Mouse (Mus musculus) gastrocnemius, postnatal 10 days (tissue): ENCODE results near the gene Clic1. TPM values are rescaled to one million over a fixed set of nuclear protein-coding genes. Genes with fewer than 3 reads are reported as not detected.

Experiments
- DNase-seq: peaks from one replicate; pipeline ENCODE4 v3.0.0; 2021; ENCODE audit warnings: mixed read lengths
- total RNA-seq, 2 experiments: library from RNA; stranded (reverse); gene quantifications; 2 replicates each; pipeline ENCODE4 v1.2.3; 2021

Gene Clic1
- total RNA-seq, 2 experiments from 2014 or later = 39.2 to 50.5 TPM

DNA sequence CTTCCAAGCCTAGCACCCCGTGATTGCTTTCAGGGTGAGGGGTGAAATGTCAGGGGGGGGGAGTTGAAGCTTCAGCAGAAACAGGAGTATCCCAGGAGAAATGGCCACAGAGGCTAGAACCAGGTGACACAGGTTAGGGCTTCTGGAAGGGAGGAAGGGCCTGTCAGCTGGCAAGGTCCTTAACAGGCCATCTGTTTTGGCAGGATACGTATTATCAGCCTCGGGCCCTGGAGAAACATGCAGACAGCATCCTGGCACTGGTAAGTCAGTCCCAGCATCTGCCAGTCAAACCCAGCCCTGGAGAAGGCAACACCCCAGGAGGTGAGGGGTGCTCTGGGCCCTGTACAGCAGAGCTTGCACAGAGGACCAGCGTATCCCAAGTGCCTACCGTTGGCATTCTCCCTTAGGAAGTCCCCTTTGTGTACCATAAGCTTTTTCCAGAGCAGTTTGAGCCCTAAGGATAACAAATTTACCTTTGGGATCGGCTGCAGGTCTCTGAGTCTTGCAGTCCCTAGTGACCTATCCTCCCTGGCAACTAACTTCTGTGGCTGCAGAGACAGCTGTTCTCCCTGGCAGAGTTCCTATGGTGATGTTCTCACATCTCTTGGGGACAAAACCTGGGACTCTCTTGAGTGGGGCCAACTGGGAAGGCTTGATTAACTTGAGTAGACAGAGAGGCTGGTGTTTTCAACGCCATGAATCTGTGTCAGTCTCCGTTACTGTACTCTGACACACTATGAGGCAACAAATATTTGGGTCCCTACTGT is 40.6 kb downstream of the Clic1 start:
- no peak for DNase-seq

DNA sequence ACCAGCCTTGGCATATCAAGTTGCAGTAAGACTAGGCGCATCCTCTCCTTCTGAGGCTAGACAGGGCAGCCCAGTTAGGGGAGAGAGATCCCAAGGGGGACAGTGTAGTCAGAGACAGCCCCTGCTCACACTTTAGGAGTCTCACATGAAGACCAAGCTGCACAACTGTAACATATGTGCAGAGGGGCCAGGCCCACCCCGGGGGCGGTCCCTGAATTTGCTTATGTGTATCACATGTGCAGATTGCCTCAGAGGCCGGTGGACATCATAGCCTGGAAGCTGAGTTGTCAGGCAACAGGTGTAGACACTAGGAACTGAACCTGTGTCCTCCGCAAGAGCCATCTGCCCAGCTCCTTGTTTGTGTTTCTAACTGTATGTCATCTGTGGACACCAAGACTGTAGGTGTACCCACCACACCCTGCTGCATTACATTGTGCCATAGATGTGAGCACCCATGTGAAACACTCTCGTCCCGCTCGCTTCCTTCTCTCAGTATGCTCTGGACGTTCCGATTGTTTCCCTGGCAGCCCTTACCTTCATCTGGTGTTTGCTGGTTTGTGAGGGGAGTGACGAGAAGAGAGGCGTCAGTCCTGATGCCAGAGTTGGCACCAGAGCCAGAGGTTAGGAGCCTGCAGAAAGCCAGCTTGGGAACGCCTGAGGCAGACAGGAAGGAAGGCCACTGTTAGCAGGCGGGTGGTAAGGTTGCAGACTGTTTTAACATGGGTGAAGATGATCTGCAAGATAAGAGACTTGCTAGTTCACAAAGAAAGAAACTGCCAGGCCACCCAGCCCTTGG is 42.8 kb downstream of the Clic1 start:
- DNase-seq = no peak

DNA sequence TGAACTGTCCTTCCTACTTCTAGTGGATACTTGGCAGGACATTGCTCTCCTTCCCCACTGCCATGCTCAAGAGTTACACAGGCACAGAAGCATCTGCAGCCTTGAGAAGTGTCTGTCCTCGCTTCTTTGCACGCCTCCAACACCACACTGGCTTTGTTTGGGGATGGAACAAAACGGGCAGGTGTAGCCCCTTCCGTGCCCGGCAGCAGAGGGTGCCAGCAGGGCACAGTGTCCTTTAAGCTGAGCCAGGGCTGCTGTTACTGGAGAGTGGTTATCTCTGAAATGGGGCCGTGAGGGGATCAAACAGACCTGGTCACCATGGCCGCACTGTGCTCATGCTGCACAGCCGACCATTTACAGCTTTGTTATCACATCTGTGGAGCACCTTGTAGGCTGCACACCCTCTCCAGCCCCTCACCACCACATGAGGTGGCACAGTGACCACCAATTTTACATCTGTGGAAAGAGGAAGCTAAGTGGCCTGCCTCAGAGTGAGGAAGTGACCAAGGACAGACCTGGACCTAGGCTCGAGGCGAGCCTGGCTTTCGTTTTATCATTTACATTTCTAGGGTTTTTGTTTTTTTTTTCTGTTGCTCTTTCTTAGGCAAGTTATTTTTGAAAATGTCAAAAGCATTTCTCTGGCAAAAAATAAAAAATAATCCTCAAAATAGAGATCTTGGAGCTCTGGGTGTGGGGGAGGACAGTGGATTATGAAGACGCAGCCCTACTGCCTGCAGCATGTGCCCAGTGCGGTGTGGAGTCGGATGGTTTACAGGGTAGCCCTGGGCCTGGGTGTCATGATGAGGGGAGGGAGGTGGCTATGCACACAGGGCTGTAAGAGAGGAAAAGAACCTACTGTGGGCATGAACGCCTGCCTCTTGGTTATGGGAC is 45.0 kb downstream of the Clic1 start:
- no peak for DNase-seq

DNA sequence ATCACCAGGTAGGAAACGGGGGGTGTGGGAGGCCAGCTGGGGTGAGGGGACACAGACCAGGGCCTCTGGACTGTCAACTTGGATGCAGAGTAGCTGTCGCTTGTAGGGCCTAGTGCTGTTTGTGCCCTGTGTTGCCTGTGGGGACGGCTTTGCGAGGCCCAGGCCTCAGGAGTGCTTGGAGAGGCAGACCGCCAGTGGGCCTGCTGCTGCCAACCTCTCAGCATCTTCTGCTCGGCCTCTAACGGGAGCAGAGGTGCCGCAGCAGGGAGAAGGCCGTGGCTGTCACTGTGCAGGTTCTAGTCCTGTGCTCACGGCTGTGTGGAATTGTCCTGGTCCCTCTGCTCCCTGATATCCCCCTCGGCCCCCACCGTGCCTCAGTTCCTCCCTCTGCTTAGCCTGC is 46.8 kb downstream of the Clic1 start:
- DNase-seq = no peak

DNA sequence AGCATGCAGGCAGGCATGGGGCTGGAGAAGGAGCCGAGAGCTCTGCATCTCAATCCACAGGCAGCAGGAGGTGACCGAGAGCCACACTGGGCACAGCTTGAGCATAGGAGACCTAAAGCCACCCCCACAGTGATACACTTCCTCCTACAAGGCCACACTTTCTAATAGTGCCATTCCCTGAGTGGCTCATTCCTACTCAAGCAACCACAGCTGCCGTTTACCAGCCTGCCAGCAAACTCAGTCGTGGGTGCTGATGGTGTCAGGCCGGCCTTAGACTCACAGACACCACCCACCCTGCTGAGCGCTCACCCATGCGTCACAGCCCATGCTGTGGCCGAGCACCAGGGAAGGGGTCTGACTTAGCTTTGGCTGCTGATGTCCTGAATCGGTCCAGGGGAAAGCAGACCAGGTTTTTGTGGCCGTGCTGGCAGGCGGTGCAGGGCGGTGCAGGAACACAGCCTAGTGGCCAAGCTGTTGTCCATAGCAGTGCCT is 47.4 kb downstream of the Clic1 start:
- no peak for DNase-seq

DNA sequence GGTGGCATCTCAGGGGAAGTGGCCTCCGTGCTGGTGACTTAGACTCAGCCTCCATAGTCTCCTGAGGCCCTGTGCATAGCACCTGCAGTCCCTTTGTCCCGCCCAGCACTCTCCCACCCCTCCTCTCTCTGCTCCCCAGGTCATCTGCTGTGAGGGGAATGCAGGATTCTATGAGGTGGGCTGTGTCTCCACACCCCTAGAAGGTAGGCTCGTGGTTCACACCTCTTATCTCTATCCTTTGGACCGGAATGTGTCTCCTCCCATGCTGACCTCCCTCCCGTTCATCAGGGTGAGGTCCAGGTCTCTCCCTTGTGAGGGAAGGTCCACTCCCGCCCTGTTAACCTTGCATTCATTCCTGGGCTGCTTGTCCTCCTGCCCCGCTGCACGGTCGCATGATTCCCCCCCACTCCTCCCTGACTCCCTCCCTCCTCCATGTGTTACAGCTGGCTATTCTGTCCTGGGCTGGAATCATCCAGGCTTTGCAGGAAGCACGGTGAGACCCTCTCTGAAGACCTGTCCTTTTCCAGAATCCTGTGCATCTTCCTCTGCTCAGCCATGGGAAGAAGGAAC is 50.5 kb downstream of the Clic1 start:
- no peak for DNase-seq

DNA sequence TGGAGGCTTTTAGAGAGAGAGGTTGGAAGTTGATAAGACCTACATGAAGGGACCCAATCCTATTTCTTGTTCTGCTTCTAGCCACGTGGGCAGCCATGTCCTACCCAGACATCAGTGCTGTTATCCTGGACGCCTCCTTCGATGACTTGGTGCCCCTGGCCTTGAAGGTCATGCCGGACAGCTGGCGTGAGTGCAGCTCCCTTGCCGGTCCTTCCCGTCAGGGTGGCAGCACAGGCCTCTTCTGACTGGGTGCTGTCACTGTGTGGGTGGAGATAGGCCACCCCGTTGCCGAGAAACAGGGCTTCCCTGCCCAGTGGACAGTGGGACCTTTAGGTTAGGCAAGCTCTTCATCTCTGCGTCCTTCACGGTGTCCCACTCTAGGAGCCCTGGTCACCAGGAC is 51.4 kb downstream of the Clic1 start:
- no peak for DNase-seq

DNA sequence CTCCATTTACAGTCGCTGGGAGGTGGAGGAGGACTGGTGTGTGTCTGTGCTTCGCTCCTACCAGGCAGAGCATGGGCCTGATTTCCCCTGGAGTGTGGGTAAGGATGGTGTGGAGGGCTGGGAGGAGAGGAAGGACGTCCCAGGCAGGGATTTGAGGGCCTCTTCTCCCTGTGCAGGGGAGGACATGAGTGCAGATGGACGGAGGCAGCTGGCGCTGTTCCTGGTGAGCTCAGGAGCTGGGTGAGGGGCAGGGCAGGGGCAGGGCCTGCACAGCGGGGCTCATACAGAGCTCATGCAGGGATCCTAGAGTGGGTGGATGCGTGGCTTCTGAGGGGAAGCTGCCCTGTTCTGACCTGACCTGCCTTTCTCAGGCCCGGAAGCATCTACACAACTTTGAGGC is 52.5 kb downstream of the Clic1 start:
- no peak for DNase-seq

DNA sequence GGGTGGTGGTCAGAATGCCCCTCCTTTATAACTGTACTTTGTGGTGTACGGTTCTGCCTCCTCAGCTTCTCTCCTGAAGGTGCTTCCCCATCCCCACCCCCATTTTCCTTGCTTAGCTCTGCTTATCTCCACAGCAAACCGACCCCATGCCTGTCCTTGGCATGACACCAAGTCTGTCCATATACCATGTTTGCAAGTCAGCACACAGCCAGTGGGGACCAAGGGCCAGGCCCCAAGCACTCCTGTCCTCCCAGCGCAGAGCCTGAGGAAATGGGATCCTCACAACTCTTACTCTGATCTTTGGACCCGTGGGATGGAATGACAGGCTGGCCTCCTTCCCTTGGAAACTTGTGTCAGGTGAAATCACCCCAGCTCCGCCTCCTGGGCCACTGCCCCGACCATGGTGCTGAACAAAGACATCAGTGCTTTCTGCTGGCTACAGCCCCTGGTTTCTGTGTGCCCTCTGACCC is 53.5 kb downstream of the Clic1 start:
- DNase-seq = no peak

DNA sequence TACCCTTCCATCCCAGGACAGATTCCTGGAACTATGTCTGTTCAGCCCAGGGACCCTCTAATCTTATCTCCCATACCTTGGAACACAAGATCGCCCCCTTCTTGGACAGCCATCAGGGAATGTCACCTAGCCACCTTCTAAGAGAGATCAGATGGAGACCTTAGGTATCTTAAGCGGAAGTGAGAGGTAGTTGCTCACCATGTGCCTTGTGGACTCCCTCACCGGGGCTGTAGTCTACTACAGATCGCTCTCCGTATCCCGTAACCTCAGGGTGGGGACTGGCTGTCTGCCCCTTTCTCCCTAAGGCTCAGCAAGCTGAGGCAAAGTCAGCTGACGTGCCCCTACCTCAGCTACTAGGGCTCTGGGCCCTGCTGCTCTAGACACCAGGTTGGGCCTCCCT is 54.3 kb downstream of the Clic1 start:
- no peak for DNase-seq

DNA sequence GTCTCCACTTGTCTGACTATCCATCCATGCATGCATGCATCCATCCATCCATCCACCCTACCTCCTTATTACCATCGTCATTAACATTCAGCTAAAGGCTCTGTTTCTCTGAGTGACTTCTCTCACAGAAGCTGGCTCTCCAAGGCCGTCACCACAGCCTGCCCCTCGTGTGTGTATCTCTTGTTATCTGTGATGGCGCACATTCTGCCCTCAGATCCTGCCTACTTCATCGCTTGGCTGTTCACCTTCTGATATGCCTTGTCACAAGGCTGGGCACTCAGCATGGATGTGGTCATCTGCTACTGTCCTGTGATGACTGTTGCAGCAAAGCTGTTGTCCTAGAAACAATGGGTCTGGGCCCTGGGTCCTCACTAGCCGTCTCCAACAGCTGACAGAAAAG is 55.0 kb downstream of the Clic1 start:
- DNase-seq = no peak

DNA sequence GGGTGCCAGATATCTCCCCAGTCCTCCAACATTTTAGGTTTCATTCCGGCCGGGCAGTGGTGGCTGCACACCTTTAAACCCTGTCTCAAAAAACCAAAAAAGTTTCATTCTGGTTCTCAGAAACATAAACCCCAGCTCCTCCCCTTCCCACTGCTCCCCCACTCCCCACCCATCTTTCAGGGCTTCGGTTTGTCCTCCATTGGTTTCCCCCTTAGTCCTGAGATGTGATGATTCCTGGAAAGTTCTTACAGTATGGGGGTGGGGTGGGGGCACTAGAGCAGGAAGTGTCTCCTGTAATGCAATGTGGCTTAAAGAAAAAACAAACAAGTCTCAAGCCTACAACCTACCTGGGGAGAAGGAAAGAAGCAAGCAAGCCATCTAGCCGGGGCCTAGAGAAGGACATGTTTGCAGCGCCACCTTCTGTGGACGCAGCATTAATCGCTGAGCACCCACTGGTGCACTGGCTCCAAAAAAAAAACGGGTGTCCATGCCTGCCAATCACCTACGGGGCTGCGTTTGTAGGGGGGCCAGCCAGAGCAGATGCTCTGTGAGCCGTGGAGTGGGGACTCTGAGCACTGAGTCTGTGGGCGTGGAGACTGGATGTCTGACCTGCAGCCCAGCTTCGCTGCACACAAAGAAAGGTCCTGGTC is 56.1 kb downstream of the Clic1 start:
- no peak for DNase-seq

DNA sequence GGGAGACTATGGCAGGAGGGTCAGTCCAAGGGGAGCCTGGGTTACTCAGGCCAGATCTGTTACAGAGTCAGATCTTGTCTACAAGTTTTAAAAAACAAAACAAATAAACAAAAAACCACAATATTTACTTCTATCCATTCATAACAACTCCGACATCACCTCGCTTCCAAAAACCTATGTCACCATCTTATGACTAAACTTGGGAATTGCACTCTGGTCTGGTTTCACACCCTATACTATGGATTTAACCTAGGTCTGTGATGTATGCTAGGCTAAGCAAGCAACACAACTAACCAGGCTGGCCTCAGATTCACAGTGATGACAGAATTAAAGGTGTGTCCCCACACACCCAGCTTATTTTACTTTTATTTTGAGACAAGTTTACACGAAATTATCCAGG is 56.8 kb downstream of the Clic1 start:
- DNase-seq = no peak

DNA sequence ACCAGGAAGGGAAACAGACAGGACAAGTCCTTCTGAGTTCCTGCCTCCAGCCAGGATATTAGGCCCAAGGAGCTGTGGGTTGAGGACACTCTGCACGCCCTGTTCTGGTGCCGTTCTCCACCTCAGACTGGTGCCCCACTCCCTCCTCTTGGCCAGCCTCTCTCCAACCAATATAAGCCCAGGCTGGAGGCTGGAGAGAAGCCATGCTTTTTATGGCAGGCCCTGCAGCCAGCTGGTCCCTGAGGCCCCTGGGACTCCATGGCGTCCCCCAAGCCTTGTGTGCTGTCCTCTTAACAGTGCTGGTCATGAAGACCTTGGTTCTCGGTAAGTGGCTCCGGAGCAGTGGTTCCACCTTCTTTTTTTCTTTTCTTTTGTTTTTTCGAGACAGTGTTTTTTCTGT is 58.3 kb downstream of the Clic1 start, which contains the start of gene Ly6g5c:
Gene Ly6g5c (plus strand): TSS at position 183 of the 400 bp plus-strand sequence.
- no peak for DNase-seq

Other genes starting within 250 kb of the Clic1 start
- under 1 TPM; 0.31 to 0.36 TPM for gene Cyp21a1, start 245.4 kb upstream of the Clic1 start, total RNA-seq
- gene Stk19, start 213.0 kb upstream of the Clic1 start, total RNA-seq = 1 to 10 TPM; 8.9 to 9.0 TPM
- gene Dxo, start 212.9 kb upstream of the Clic1 start, total RNA-seq = 10 to 100 TPM; 12.3 to 15.3 TPM
- gene Skiv2l, start 199.8 kb upstream of the Clic1 start, total RNA-seq = 10 to 100 TPM; 19.6 to 22.2 TPM
- gene Nelfe, start 199.6 kb upstream of the Clic1 start, total RNA-seq = 10 to 100 TPM; 13.7 to 17.3 TPM
- gene Cfb, start 187.4 kb upstream of the Clic1 start, total RNA-seq = 1 to 10 TPM; 1.9 to 4.1 TPM
- 1 to 10 TPM; 4.6 to 7.3 TPM for gene Zbtb12, start 170.5 kb upstream of the Clic1 start, total RNA-seq
- not detected for gene Gm20547, start 167.9 kb upstream of the Clic1 start, total RNA-seq
- gene C2, start 151.7 kb upstream of the Clic1 start, total RNA-seq = 1 to 10 TPM; 4.3 to 5.6 TPM
- 10 to 100 TPM; 40.9 to 53.7 TPM for gene Ehmt2, start 151.5 kb upstream of the Clic1 start, total RNA-seq
- gene Slc44a4, start 135.5 kb upstream of the Clic1 start, total RNA-seq = not detected
- gene Neu1, start 118.7 kb upstream of the Clic1 start, total RNA-seq = 1 to 10 TPM; 8.3 to 8.9 TPM
- gene Hspa1b, start 90.7 kb upstream of the Clic1 start, total RNA-seq = 1 to 10 TPM; 2.2 to 4.3 TPM
- gene Gm20481, start 80.1 kb upstream of the Clic1 start, total RNA-seq = not detected
- gene Hspa1a, start 77.8 kb upstream of the Clic1 start, total RNA-seq = 1 to 10 TPM; 3.8 to 6.4 TPM
- 1 to 10 TPM; 6.2 to 9.9 TPM for gene Hspa1l, start 77.3 kb upstream of the Clic1 start, total RNA-seq
- gene Lsm2, start 68.1 kb upstream of the Clic1 start, total RNA-seq = 10 to 100 TPM; 24.7 to 28.2 TPM
- gene Vars, start 49.0 kb upstream of the Clic1 start, total RNA-seq = 10 to 100 TPM; 31.4 to 40.7 TPM
- 1 to 10 TPM; 2.0 to 2.5 TPM for gene Vwa7, start 33.4 kb upstream of the Clic1 start, total RNA-seq
- gene Sapcd1, start 21.9 kb upstream of the Clic1 start, total RNA-seq = 1 to 10 TPM; 2.8 to 3.1 TPM
- gene Msh5, start 3.2 kb upstream of the Clic1 start, total RNA-seq = 1 to 10 TPM; 1.5 to 3.5 TPM
- 10 to 100 TPM; 45.3 to 51.9 TPM for gene Ddah2, start 9.1 kb downstream of the Clic1 start, total RNA-seq
- gene Ly6g6c, start 15.4 kb downstream of the Clic1 start, total RNA-seq = not detected
- gene Mpig6b, start 16.2 kb downstream of the Clic1 start, total RNA-seq = under 1 TPM in 1 of 2 experiments, not detected in 1; 0.20 TPM
- gene Ly6g6e, start 26.9 kb downstream of the Clic1 start, total RNA-seq = not detected
- gene Ly6g6d, start 28.1 kb downstream of the Clic1 start, total RNA-seq = under 1 TPM in 1 of 2 experiments, not detected in 1; 0.97 TPM
- under 1 TPM in 1 of 2 experiments, not detected in 1; 0.23 TPM for gene Ly6g6f, start 35.6 kb downstream of the Clic1 start, total RNA-seq
- gene Abhd16a, start 39.3 kb downstream of the Clic1 start, total RNA-seq = 10 to 100 TPM; 59.1 to 65.0 TPM
- not detected for gene Ly6g5c, start 58.3 kb downstream of the Clic1 start, total RNA-seq
- gene Ly6g5b, start 65.5 kb downstream of the Clic1 start, total RNA-seq = under 1 TPM in 1 of 2 experiments, not detected in 1; 0.34 TPM
- gene Gpank1, start 71.5 kb downstream of the Clic1 start, total RNA-seq = 1 to 10 TPM; 4.9 to 6.3 TPM
- 100 to 1,000 TPM; 165 to 166 TPM for gene Csnk2b, start 72.1 kb downstream of the Clic1 start, total RNA-seq
- gene D17H6S53E, start 76.4 kb downstream of the Clic1 start, total RNA-seq = 10 to 100 TPM; 11.8 to 18.8 TPM
- gene Apom, start 82.1 kb downstream of the Clic1 start, total RNA-seq = not detected
- gene Bag6, start 85.2 kb downstream of the Clic1 start, total RNA-seq = 100 to 1,000 TPM; 217 to 220 TPM
- gene Prrc2a, start 114.9 kb downstream of the Clic1 start, total RNA-seq = 100 to 1,000 TPM; 128 to 149 TPM
- 1 to 10 TPM; 2.4 to 2.6 TPM for gene Aif1, start 126.1 kb downstream of the Clic1 start, total RNA-seq
- gene Lst1, start 138.5 kb downstream of the Clic1 start, total RNA-seq = 1 to 10 TPM; 4.6 to 5.3 TPM
- under 1 TPM; 0.68 to 0.75 TPM for gene Ltb, start 144.5 kb downstream of the Clic1 start, total RNA-seq
- under 1 TPM; 0.23 to 0.99 TPM for gene Tnf, start 152.0 kb downstream of the Clic1 start, total RNA-seq
- gene Lta, start 155.4 kb downstream of the Clic1 start, total RNA-seq = under 1 TPM in 1 of 2 experiments, not detected in 1; 0.16 TPM
- gene Gm16181, start 170.9 kb downstream of the Clic1 start, total RNA-seq = not detected
- 1 to 10 TPM; 2.1 to 3.3 TPM for gene Atp6v1g2, start 183.7 kb downstream of the Clic1 start, total RNA-seq
- 10 to 100 TPM in 1 of 2 experiments, 1 to 10 TPM in 1; 9.9 to 11.1 TPM for gene Nfkbil1, start 185.8 kb downstream of the Clic1 start, total RNA-seq
- 100 to 1,000 TPM; 147 to 169 TPM for gene Ddx39b, start 191.8 kb downstream of the Clic1 start, total RNA-seq
- gene H2-D1, start 212.8 kb downstream of the Clic1 start, total RNA-seq = 10 to 100 TPM; 39.3 to 47.2 TPM